26 mouse cellular contexts compared by ENCODE assay signal in genomic region chr10:69265421-69265820, GRCm38 (mm10). TPM values are rescaled to one million over a fixed set of nuclear protein-coding genes. Genes with fewer than 3 reads are reported as not detected.
DNase-seq lines count a peak whose midpoint lies in the region; ATAC-seq and TF ChIP-seq lines count a peak whose summit lies in the region.
"Had no signal": no experiment of that assay in that cellular context is flagged by ENCODE, and none has a peak within 500 bp of the region (broad histone marks: within the 10 kb centered on the region; RNA-seq: fewer than 3 reads in every experiment).

No protein-coding gene starts in this region.

- ATAC-seq in heart, embryonic 11.5 days (replicated peaks; ENCODE audit: insufficient number of reproducible peaks, low FRiP score, low TSS enrichment): no peak
- no peak for ATAC-seq in lung, postnatal 0 days
- ATAC-seq in CD4-positive, CD25-positive, alpha-beta regulatory T cell, adult 4 months: no peak
- ATAC-seq: forebrain, embryonic 14.5 days; hindbrain, embryonic 16.5 days; midbrain, embryonic 16.5 days had no signal

- H3K36me3 ChIP-seq in heart, embryonic 11.5 days (ENCODE audit: control insufficient read depth, insufficient read depth, low read length): peaks cover 7% of the 10 kb centered on the region
- peaks cover 5% of the 10 kb centered on the region; the same call in 1 of the 2 replicates for H3K36me3 ChIP-seq in kidney, adult 2 months (ENCODE audit: control insufficient read depth, insufficient read depth, low read length)
- H3K36me3 ChIP-seq in lung, postnatal 0 days (ENCODE audit: insufficient read depth, low read length): 0 out of 2 replicates have a peak, but pooled peaks cover 6% of the 10 kb centered on the region

- H3K27ac ChIP-seq in heart, embryonic 11.5 days (ENCODE audit: low read depth, low read length): no peak overlapping the region
- peak overlapping the region; percentile 84 for H3K27ac ChIP-seq in kidney, adult 2 months (ENCODE audit: insufficient read depth, low read depth, low read length)
- H3K27ac ChIP-seq in lung, postnatal 0 days (ENCODE audit: low read length): no peak overlapping the region
- H3K27ac ChIP-seq: embryonic facial prominence, embryonic 13.5 days; liver, embryonic 13.5 days; neural tube, embryonic 15.5 days had no signal

- intact Hi-C loops in heart, postnatal 10 days (cut with DNase I): no loop called here

- DNase-seq in heart, postnatal 10 days: no peak
- no peak for DNase-seq in kidney, adult 2 months
- no peak for DNase-seq in kidney, adult 8-10 months
- DNase-seq in lung, postnatal 0 days (ENCODE audit: low spot score): no peak
- DNase-seq in lung, adult 18-20 months: no peak
- DNase-seq: adrenal gland, postnatal 14 days; cerebellum, adult 11 months; cerebellum, postnatal 10 days; gastrocnemius, postnatal 10 days; kidney, adult 9 months; kidney, postnatal 36 days; left cerebral cortex, postnatal 4 days; liver, embryonic 13.5 days; lung, postnatal 4 days; right cerebral cortex, postnatal 14 days; spleen, adult 18-20 months; thymus, postnatal 14 days had no signal

- H3K9ac ChIP-seq in heart, embryonic 11.5 days (ENCODE audit: low read depth, low read length): 0 out of 2 replicates have a peak overlapping the region, but pooled peaks have one; percentile 6
- no peak overlapping the region for H3K9ac ChIP-seq in lung, postnatal 0 days (replicated peaks; ENCODE audit: low read depth)
- H3K9ac ChIP-seq: embryonic facial prominence, embryonic 13.5 days; liver, embryonic 13.5 days; neural tube, embryonic 15.5 days had no signal

- H3K9me3 ChIP-seq in heart, embryonic 11.5 days (replicated peaks; ENCODE audit: control insufficient read depth, low read length): no peaks in the 10 kb centered on the region
- H3K9me3 ChIP-seq in lung, postnatal 0 days (ENCODE audit: low read length): no peaks in the 10 kb centered on the region
- H3K9me3 ChIP-seq: liver, embryonic 13.5 days; neural tube, embryonic 15.5 days had no signal

- H3K4me2 ChIP-seq in heart, embryonic 11.5 days: peak overlapping the region; percentile 17; the same call in 1 of the 2 replicates
- peak overlapping the region; percentile 25 for H3K4me2 ChIP-seq in lung, postnatal 0 days (replicated peaks; ENCODE audit: low read depth, low read length)
- H3K4me2 ChIP-seq: embryonic facial prominence, embryonic 13.5 days; liver, embryonic 13.5 days; neural tube, embryonic 15.5 days had no signal

- no peak for TF ChIP-seq EP300 in lung, postnatal 0 days (IDR thresholded peaks at IDR 0.05)

- TF ChIP-seq CTCF in kidney, adult 2 months (conservative IDR thresholded peaks at IDR 0.05; ENCODE audit: insufficient read depth, insufficient read length, low read depth, low read length): no peak
- no peak for TF ChIP-seq CTCF in lung, postnatal 0 days (IDR thresholded peaks at IDR 0.05)

- H3K4me1 ChIP-seq in heart, embryonic 11.5 days (ENCODE audit: control insufficient read depth, insufficient read depth, low read length): peaks cover 33% of the 10 kb centered on the region
- peaks cover 24% of the 10 kb centered on the region; the same call in 1 of the 2 replicates for H3K4me1 ChIP-seq in kidney, adult 2 months (ENCODE audit: control insufficient read depth, insufficient read depth, low read length)
- no peaks in the 10 kb centered on the region for H3K4me1 ChIP-seq in lung, postnatal 0 days (ENCODE audit: insufficient read depth, low read depth, low read length)

- TF ChIP-seq POLR2A in kidney, adult 2 months (IDR thresholded peaks at IDR 0.05; ENCODE audit: low read depth, low read length): no peak

- no peaks in the 10 kb centered on the region for H3K27me3 ChIP-seq in heart, embryonic 11.5 days (ENCODE audit: control insufficient read depth, insufficient read depth, low read length)
- no peaks in the 10 kb centered on the region for H3K27me3 ChIP-seq in kidney, adult 2 months (replicated peaks; ENCODE audit: control insufficient read depth, insufficient read depth, low read length)
- no peaks in the 10 kb centered on the region for H3K27me3 ChIP-seq in lung, postnatal 0 days (replicated peaks; ENCODE audit: insufficient read depth, low read length)
- H3K27me3 ChIP-seq: CH12.LX; embryonic facial prominence, embryonic 13.5 days; liver, embryonic 13.5 days; neural tube, embryonic 15.5 days had no signal

- 67% methylated on average over 15 of the region's 15 CpGs for WGBS in heart, embryonic 11.5 days (ENCODE audit: insufficient replicate concordance)
- 63% methylated on average over 15 of the region's 15 CpGs for WGBS in kidney, adult 2 months
- WGBS in lung, postnatal 0 days: 54% methylated on average over 15 of the region's 15 CpGs

- H3K4me3 ChIP-seq in heart, embryonic 11.5 days (ENCODE audit: low read depth, low read length): no peak overlapping the region
- H3K4me3 ChIP-seq in kidney, adult 2 months (ENCODE audit: insufficient read depth, low read depth, low read length): no peak overlapping the region
- no peak overlapping the region for H3K4me3 ChIP-seq in lung, postnatal 0 days (ENCODE audit: low read depth, low read length)
- H3K4me3 ChIP-seq: embryonic facial prominence, embryonic 13.5 days; liver, embryonic 13.5 days; neural tube, embryonic 15.5 days had no signal

RNA-seq across cellular contexts. Expression of gene A930033H14Rik, which starts 52.5 kb away (rescaled TPM):
- 1.8 and 2.4 TPM in 2 replicates for polyA plus RNA-seq in heart, embryonic 11.5 days (2014; fragmentation: Nextera tagmentation; extraction: Ambion mirVana)
- total RNA-seq in heart, postnatal 10 days (2021): 1 to 10 TPM; 3.2 to 5.1 TPM
- 0.94 and 1.1 TPM in 2 replicates for polyA plus RNA-seq in kidney, adult 2 months (2012; rRNA removed)
- polyA plus RNA-seq in lung, postnatal 0 days (2015; fragmentation: Nextera tagmentation; extraction: Ambion mirVana): 0.90 and 1.00 TPM in 2 replicates
- not detected for polyA plus RNA-seq in CD4-positive, CD25-positive, alpha-beta regulatory T cell, adult 4 months (2017; shearing (Covaris generic))
- total RNA-seq: MEL had no signal
